Mouse (Mus musculus): Measurements from ENCODE around the gene Ipcef1.
A peak's percentile ranks its signal among the peaks of the same experiment; 100 is the strongest.
"Not testable (repeated sequence)": the region's sequence is repeated elsewhere in the genome, so short reads cannot be mapped to it uniquely, and the experiment has no call there.

Ipcef1 gene

DNA sequence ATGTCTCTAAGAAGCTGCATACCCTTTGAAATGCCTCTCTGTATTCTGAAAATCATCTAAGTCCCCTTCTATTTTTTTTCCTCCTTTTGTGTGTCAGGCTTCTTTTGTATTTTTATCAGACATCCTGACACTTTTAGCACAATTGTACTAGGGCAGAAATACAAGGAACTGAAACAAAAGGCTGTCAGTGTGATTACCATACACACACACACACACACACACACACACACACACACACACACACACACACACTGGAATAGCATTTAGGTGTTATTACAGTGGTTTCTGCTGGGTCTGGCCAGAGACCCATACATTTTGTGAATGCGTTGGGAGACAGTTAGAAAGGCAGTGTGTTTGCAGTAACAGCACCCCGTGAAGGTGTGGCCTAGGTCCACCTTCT lies 18.8 kb downstream of the Ipcef1 start:
- no peak for DNase-seq

GRCm38 (mm10) chr10:7025028-7025427 lies 27.2 kb downstream of the Ipcef1 start:
- DNase-seq = no peak

DNA sequence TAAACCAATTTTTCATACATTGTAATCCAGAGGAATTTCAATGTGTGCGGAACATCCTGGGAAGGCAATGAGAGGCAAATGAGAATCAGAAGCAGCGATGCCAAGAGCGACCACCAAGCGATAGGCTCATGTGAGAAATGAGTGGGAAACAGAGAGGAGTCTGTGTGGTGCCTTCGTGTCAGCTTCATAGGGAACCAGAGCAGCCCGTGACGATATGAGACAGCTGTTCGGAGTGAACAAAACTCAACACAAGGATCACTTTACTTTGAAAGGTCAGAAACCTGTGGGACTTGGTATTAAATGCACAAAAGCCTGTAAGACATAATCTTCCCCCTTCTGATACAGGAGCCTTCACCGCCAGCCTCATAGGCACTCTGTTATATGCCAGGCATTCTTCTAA lies 31.7 kb downstream of the Ipcef1 start:
- no peak for DNase-seq

- peak; percentile 63 for DNase-seq
These were observed 32.4 kb downstream of the Ipcef1 start for GRCm38 (mm10) chr10:7019781-7020386.

- peak; percentile 56 for DNase-seq
These were observed 37.1 kb downstream of the Ipcef1 start for GRCm38 (mm10) chr10:7015199-7015598.

DNA sequence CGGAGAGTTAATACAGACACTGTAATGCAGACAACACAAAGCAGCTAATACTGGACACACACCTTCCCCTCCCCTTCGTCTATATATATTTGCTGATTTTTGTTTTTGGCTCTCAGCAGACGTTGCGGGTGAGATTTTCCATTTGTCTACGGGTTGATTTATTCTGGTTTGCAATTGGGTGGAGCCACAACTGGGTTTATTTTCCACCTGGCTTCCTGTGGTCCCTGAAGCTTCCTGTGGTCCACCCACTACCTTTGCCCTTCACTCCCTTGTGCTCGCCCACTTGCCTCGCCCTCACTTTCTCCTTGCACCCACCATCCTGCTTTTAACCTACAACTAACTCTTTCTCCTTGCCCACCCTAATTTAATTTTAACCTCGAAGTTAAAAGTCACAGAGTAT lies 41.7 kb downstream of the Ipcef1 start:
- DNase-seq = no peak

DNA sequence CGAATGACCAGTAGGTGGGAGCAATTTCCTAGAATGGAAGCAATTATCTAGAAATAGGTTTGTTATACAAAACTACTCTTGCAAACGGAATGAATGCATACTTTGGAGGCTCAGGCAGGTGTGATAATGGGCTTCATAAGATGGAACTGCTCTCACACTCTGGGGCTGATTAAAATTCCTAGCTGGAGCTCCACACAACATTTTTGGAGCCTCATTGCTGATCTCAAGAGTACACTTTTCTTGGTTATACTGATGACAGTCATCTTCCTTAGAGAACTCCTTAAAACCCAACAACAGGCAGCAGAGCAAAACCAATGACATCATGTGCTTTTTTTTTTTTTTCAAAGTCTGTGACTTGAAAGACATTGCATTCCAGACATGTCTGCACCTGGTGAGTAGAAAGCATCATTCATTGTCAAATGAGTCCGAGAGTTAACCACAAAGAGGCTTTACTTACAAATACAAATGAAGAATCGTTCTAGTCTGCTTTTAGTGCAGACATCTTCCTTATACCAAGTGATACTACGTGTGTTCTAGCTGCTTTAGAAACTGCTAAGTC lies 47.2 kb downstream of the Ipcef1 start:
- DNase-seq = no peak

DNA sequence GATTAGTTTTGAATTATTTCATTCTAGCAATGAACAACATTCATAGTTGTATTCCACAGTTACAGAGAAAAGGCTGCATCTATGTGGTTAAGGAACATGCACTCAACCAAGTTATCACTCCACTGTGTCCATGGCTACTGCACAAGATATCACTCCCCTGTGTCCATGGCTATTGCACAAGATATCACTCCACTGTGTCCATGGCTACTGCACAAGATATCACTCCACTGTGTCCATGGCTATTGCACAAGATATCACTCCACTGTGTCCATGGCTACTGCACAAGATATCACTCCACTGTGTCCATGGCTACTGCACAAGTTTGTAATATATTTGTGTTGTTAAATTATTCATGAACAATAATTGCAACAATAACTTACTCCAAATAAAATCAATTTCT lies 48.4 kb downstream of the Ipcef1 start:
- not testable (repeated sequence) for DNase-seq

GRCm38 (mm10) chr10:6999355-6999754 lies 52.9 kb downstream of the Ipcef1 start:
- no peak for DNase-seq

GRCm38 (mm10) chr10:6998576-6999250 lies 53.6 kb downstream of the Ipcef1 start:
- DNase-seq = no peak

GRCm38 (mm10) chr10:6996895-6997294 lies 55.4 kb downstream of the Ipcef1 start:
- DNase-seq = no peak

GRCm38 (mm10) chr10:6988555-6988954 lies 63.7 kb downstream of the Ipcef1 start:
- no peak for DNase-seq

- DNase-seq = no peak
These were observed 64.7 kb downstream of the Ipcef1 start for GRCm38 (mm10) chr10:6987399-6988098.

- DNase-seq = no peak
These were observed 66.0 kb downstream of the Ipcef1 start for GRCm38 (mm10) chr10:6986246-6986645.

GRCm38 (mm10) chr10:6983431-6983830 lies 68.8 kb downstream of the Ipcef1 start:
- no peak for DNase-seq

DNA sequence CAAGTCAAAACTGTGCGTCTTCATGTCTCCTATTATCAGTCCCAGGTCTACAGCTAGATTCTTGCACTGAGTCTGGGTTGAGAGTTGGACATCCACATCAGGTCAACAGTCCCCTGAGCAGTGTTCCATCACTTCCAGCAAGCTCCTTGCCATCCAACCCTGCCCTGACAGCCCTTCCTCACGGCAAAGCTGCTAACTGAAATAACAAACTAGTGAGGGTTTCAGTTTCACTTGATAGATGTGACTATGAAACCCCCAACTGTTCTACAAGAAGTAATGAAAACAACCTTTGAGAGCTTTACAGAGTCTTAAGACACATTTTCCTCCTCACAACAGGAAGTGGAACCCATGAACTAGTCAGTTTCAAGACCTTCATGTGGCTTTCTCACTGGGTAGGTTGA lies 69.5 kb downstream of the Ipcef1 start:
- DNase-seq = no peak

DNA sequence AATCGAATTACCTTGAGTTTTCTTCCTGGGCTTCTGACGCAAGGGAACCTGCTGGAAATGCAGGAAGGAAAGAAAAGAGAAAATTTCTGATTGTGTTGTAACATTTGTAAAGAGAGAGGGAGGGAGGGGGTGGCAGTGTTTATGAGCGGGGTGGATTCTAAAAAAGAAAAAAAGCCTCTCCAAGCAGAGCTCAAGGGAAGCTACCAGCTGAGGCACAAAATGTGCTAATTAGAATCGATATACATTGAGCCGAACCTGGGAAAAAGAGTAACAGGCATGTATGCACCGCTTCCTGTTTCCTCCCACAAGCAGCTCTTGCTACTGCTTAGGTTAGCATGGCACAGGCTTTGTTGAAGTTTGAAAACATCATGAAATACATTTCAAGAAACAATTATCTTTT lies 72.0 kb downstream of the Ipcef1 start:
- no peak for DNase-seq

DNA sequence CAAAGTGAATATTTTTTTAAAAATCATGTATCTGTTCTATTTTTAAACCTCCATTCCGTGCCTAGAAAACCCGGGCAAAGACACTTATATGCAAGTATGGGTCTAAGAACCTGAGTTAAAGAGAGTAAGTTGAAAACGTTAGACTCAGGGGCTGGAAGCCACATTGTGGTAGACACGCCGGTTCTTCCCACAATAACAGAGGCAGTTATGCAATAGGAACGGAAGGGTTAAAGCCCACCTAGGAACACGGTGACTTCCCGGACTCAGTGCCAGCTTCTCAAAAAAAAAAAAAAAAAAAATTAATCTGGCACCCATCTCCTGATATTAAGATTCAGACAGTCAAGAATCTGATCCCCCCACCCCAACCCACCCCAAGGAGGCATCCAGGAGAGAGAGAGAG lies 72.5 kb downstream of the Ipcef1 start:
- no peak for DNase-seq

GRCm38 (mm10) chr10:6979216-6979615 lies 73.1 kb downstream of the Ipcef1 start:
- DNase-seq = no peak

DNA sequence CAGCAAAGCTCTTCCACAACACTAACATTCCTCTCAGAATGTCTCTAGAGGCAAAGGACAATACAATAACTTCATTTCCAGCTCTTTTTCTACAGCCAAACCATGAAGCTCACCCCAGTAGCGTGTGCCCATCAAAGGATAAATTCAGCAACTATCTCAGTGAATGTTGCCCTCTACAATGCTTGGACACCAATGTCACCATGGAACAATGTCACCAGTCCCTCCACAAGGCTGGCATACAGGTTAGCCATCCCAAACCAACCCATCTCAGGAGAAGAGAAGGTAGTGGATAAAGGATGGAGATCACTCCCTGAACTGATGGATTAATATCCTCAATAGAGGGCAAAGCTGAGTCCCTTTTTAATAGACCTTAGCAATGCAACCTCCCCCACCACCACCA lies 73.5 kb downstream of the Ipcef1 start:
- DNase-seq = no peak

DNA sequence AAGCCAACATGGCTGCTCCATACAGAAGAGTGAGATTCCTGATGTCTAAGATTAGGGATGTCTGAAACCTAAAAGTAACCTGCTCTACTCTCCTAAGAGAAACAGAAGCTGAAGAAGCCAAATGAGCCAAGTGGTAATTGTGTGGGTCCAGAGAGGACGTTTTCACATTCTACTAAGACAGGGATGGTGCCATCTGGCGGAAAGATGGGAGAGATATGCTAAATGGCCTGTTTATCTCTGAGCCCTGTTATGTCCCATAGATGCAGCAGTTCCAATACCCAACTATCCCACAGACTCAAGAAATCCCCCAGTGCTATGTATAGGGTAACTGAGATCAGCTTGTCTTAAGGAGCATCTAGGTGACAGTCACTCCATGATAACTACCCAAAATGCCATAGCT lies 74.4 kb downstream of the Ipcef1 start:
- no peak for DNase-seq

DNA sequence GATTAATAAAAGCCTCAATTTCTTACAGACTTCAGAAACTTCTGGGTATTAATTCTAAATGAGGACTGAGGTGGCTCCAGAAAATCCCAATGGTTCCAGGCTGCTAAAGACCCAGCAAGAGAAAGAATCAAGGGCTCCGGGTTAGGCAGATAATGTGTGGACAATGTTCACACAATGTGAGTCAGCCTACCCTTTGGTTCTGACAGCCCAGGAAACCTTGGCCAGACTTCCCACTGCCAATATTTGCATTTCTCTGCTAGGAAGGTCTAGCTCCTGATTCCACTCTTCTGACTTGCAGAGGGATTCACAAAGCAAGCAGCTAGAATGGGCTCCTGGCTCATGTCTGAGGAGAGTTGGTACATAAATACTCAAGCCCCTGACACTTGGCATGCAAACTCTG lies 83.9 kb downstream of the Ipcef1 start:
- no peak for DNase-seq

- no peak for DNase-seq
These were observed 84.6 kb downstream of the Ipcef1 start for GRCm38 (mm10) chr10:6967588-6968242.

DNA sequence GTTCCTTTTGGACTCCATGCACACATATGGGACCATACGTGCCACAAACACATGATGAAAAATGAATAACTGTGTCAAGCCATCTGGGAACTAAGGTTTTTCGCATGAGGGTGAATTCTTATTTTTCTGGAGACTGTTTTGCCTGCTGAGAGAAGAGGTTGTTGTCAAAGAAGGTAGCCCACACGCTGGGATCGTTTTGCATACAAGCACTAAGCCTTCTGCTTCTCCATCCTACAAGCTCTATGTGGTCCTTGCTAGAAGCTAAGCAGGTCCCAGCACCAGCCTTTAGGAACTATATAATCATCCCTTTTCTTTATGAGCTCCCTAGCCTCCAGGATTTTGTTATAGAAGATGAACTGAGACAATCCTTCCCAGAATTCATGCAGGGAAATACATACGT lies 93.5 kb downstream of the Ipcef1 start:
- DNase-seq = no peak
